Mouse (Mus musculus) spleen, adult 12 weeks (tissue): Measurements from ENCODE around the gene Rif1.
"Not testable (repeated sequence)": the region's sequence is repeated elsewhere in the genome, so short reads cannot be mapped to it uniquely, and the experiment has no call there.

Experiments
- DNase-seq: peaks from one replicate; pipeline ENCODE4 v3.0.0; 2022; ENCODE audit warnings: low spot score

Gene Rif1

DNA sequence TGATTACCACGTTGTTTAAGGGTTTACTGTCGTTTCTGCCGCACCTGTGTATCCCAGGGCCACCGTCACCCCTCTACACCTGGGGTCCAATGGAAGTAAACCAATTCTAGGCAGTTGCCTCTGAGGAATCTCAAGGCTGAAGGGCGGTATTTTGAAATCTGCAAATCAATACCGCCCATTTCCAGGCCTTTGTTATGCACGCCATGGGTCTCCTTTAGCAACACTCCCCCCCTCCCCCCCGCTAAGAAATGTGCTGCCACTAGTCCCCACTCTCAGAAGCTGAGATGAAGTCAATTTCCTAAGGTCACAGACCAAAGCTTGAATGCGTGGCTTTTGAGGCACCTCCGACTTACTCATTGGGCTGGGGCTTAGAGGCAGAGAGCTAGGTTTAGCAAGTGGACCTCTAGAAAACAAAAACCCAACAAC lies 554 bp upstream of the Rif1 start:
- DNase-seq, result no peak

DNA sequence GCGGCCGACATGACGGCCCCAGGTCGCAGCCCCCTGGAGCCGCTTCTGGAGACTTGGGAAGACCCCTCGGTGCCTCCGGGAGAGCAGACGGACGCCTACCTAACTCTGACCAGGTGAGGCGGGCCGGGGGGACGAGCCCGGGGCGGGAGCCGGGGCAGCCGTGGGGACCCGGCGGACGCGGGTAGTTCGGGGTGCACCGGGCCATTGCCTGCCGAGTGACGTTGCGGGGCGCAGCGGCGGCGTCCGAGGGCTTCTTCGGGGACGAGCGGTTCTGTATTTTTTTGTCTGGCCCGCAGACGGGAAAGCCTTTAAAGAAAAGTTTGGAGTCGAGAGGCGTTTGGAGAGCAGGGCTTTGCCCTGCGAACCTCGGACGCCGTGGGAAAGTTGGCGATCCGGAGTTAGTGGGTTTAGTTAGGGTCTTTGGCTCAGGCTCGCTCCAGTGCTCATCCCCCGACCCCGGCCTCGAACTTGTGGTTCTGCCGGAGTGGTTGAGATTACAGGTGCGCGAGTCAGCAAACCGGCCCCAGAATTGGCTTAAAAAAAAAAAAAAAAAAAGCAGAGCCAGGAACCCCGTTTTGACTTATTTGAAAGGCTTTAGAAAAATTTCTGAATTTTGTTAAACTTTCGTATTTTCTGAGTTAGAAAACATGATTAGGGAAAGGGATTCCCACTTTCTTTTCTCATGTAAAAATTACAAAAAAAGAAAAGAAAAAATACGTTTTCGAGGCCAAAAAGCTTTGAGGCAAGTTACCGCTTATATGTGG lies 691 bp downstream of the Rif1 start:
- peak; percentile 28 for DNase-seq

DNA sequence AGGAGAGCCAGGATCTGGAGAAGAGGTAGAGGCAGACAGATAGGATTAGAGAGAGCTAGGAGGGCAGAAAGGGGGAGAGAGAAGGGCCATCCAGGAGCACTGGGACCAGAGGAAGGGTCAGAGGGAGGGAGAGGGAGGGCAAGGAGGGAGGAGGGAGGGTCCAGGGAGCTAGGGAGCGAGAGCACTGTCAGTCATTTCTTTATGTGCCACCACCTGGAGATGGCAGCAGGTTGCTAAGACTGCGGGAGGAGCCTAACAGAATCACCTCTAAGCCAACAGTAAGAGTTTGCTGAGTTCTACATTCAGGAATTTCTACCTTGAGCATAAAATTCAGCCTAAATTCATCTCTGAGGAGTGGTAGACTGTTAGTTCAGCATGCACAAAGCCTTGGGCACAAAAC lies 6.0 kb downstream of the Rif1 start:
- no peak for DNase-seq

DNA sequence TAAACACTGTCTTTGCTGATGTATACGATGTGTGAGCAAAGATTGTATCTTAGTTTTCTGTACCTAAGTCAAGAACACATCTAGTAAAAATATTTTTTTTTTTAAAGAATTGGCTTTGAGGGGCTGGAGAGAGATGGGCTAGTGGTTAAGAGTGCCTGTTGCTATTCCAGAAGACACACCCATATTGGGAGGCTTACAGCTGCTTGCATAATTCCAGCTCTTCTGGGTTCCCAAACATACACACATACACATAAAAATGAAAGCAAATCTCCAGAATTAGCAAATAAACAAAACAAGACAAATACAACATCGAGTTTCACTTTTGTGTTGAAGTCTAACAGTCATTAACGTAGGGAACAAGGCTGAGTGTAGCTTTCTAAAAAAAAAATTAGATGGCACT lies 11.4 kb downstream of the Rif1 start:
- DNase-seq, result no peak

DNA sequence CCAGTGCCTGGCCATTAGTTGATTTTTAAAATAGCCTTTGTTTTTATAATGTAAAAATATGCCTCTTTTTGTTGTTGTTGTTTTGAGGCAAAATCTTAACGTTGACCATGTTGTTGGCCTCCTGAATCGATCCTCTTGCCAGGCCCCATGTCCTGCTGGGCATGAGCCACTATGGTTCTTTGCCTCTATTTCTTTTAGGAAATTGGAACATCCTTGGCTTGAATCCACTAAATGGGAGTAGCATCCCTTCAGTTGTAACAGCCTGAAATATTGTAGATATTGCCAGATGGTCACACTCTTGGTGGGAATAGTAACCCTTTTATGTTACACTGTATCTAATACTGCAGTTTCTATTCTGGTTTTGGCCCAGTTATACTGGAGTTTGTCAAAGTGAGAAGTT lies 11.9 kb downstream of the Rif1 start:
- no peak for DNase-seq

DNA sequence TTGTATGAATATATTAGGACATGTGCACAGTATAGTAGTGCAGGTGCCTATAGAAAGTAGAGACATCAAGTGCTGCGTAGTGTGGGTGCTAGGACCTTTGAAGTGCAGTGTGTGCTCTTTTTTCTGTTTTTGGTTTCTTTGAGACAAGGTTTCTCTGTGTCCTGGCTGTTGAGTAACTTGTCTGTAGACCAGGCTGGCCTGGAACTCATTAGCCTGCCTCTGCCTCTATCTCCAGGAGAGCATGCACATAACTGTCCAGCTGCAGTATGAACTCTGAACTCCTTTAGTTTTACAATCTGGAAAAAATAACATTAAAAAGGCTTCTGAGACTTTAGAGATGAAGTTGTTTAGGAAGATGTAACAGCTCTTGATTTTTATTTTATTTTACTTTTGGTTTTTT lies 41.5 kb downstream of the Rif1 start:
- no peak for DNase-seq

DNA sequence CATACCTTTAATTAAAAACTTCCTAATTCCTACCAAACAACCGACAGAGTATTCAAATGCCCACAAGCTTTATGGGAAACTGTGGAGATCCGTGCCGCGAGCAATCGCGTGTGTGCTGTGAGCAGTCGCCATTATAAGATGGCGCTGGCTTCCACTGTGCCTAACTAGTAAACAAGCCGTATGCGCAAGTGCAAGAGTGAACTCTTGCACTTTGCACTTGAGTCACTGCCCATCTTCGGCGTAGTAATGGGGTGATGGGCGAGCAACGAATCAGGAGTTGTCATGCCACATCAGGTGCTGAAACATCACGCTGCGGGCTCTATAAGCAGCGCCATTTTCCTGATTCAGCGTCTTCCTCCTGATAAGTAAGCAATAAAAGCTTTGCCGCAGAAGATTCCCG lies 58.7 kb downstream of the Rif1 start:
- not testable (repeated sequence) for DNase-seq

DNA sequence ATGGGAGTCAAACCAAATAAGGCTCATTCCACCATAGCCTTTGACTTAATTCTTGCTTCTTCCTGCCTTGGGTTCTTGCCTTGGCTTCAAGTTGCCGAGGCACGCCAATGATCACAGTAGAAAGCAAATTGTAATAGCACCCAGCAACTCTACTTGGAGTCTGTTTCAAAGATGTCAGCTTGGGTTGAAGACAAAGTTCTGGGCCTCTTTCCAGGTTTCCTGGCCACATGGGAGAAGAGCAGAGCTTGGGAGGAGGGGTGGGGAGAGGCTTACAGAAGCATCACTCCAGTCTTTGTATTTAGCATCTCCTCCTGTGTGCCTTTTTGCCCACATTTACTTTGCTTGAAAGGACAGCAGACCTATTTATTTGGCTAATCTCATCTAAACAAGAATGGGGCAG lies 60.7 kb downstream of the Rif1 start:
- no peak for DNase-seq

DNA sequence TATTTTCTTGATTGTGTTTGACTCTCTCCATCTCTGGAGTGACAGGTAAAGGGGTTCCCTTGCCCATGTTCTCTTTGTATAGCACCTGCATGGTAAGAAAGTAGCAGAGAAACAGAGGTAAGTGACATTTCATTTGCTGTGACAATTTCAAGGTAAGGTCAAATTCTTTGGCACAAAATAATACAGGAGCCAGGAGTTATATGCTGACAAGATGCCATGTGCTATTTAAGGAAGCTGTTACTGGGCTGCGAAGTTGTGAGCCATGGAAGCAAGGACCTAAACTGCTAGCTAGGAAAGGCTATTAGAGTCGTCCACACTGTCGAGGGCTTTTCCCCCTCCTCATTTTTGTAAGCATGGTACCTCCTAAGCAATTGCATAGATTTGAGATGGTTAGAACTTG lies 80.4 kb downstream of the Rif1 start:
- no peak for DNase-seq

DNA sequence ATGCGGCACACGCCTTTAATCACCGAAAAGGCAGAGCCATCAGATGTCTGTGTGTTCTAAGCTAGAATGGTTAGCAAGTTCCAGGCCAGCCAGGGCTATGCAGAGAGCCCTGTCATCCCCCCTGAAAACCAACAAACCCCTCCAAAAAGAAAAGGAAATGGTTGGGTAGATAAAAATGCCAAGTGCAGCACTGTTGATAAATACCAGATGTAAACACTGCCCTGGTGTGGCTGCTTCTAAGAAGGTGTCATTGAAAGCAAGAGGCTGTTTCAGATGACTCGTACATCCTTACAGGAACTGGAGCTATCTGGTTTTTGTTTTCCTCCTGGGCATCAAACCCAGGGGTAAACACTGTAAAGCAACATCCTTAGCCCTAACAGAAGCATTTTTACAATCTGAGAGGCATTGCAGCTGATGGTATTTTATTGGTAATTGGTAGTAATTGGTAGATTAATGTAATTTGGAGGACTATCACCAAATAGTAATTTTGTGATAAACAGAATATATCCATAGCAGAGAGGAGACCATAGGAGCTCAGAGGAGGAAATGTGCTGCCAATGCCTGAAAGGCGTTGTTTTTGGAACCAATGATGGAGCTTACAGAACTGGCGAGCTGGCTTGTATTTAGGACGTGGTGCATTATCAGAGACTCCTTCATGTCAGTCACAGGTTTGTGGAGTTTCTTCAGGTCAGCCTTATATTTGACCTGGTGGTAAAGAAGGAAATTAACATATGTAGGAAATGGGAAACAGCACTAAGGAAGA lies 96.8 kb downstream of the Rif1 start:
- no peak for DNase-seq
